Mouse (Mus musculus) E14TG2a.4 (cell line): Measurements from ENCODE around the gene Irf2bp2.

Experiments
- CTCF ChIP-seq: conservative IDR thresholded peaks from 2 replicates; pipeline ENCODE4 v1.5.1; 2014; ENCODE audit warnings: low read length
- NANOG ChIP-seq: IDR thresholded peaks from 2 replicates; pipeline ENCODE4 v1.6.1; 2014; ENCODE audit warnings: borderline replicate concordance, low read length, mixed read lengths

DNA sequence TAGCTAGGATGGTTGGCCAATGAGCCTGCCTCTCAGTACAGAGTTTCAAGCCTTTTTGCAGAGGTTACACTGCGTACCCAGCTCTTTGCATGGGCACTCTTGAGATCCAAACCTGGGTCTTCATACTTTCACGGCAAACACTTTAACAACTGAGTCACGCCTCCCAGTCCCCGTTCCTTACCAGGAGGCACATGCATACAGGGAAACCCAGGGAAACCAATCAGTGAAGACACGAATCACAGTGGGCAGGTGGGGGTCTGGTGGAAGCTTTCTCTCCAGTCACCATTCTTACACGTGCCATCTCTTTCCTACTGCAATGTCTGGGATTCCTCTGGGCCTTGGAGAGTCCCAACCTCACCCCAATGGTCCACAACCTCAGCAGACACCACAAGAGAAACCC lies 12.1 kb downstream of the Irf2bp2 start:
- no peak for TF ChIP-seq CTCF
- no peak for TF ChIP-seq NANOG
